Mouse (Mus musculus): Measurements from ENCODE around the gene Maml3. TPM values are rescaled to one million over a fixed set of nuclear protein-coding genes. Genes with fewer than 3 reads are reported as not detected.

Maml3 gene
- polyA plus RNA-seq, 1 experiment from 2014 or later = 5.1 TPM

GRCm38 (mm10) chr3:52016178-52016577 is 88.7 kb downstream of the Maml3 start:
- Histone ChIP-seq H3K4me1 (no peaks in the 10 kb centered on the region), H3K4me2 (no peak overlapping the region), H3K9ac (no peak overlapping the region), H3K4me3 (no peak overlapping the region), H3K27me3 (no peaks in the 10 kb centered on the region), H3K27ac (no peak overlapping the region), H3K36me3 (no peaks in the 10 kb centered on the region), H3K9me3 (no peaks in the 10 kb centered on the region)
- no peak for ATAC-seq (ENCODE audit: insufficient number of reproducible peaks, low FRiP score, low TSS enrichment, low read depth)
- WGBS = 95% methylated on average over 3 of the region's 3 CpGs

GRCm38 (mm10) chr3:52015556-52015955 is 89.3 kb downstream of the Maml3 start:
- H3K4me2 ChIP-seq = no peak overlapping the region
- no peaks in the 10 kb centered on the region for H3K9me3 ChIP-seq
- no peaks in the 10 kb centered on the region for H3K36me3 ChIP-seq
- 83% methylated on average over 1 of the region's 1 CpGs for WGBS
- H3K4me3 ChIP-seq = no peak overlapping the region
- no peak overlapping the region for H3K27ac ChIP-seq
- no peak for ATAC-seq (ENCODE audit: insufficient number of reproducible peaks, low FRiP score, low TSS enrichment, low read depth)
- H3K4me1 ChIP-seq = no peaks in the 10 kb centered on the region
- H3K9ac ChIP-seq = no peak overlapping the region
- H3K27me3 ChIP-seq = no peaks in the 10 kb centered on the region

GRCm38 (mm10) chr3:52011032-52011710 is 93.7 kb downstream of the Maml3 start:
- no peaks in the 10 kb centered on the region for H3K27me3 ChIP-seq
- no peak overlapping the region for H3K4me3 ChIP-seq
- no peak overlapping the region for H3K27ac ChIP-seq
- H3K9me3 ChIP-seq = no peaks in the 10 kb centered on the region
- WGBS = 61% methylated on average over 9 of the region's 9 CpGs
- no peak overlapping the region for H3K9ac ChIP-seq
- ATAC-seq (ENCODE audit: insufficient number of reproducible peaks, low FRiP score, low TSS enrichment, low read depth) = no peak
- H3K36me3 ChIP-seq = no peaks in the 10 kb centered on the region
- H3K4me1 ChIP-seq = peaks cover 14% of the 10 kb centered on the region; the same call in 1 of the 2 replicates
- H3K4me2 ChIP-seq = no peak overlapping the region

GRCm38 (mm10) chr3:52009321-52009720 is 95.6 kb downstream of the Maml3 start:
- H3K4me3 ChIP-seq = no peak overlapping the region
- no peaks in the 10 kb centered on the region for H3K9me3 ChIP-seq
- H3K4me1 ChIP-seq = peaks cover 14% of the 10 kb centered on the region; the same call in 1 of the 2 replicates
- no peak overlapping the region for H3K27ac ChIP-seq
- no peaks in the 10 kb centered on the region for H3K27me3 ChIP-seq
- H3K9ac ChIP-seq = no peak overlapping the region
- H3K4me2 ChIP-seq = no peak overlapping the region
- H3K36me3 ChIP-seq = no peaks in the 10 kb centered on the region
- WGBS = 26% methylated on average over 6 of the region's 6 CpGs
- ATAC-seq (ENCODE audit: insufficient number of reproducible peaks, low FRiP score, low TSS enrichment, low read depth) = no peak

GRCm38 (mm10) chr3:52007602-52008252 is 97.1 kb downstream of the Maml3 start:
- no peaks in the 10 kb centered on the region for H3K9me3 ChIP-seq
- no peaks in the 10 kb centered on the region for H3K27me3 ChIP-seq
- 0 out of 2 replicates have a peak overlapping the region, but pooled peaks have one; percentile 14 for H3K9ac ChIP-seq
- no peak for ATAC-seq (ENCODE audit: insufficient number of reproducible peaks, low FRiP score, low TSS enrichment, low read depth)
- H3K4me1 ChIP-seq = peaks cover 14% of the 10 kb centered on the region; the same call in 1 of the 2 replicates
- under 1% methylated on average over 20 of the region's 21 CpGs for WGBS
- peak overlapping the region; percentile 50; the same call in 1 of the 2 replicates for H3K27ac ChIP-seq
- peak overlapping the region; percentile 84 for H3K4me2 ChIP-seq
- H3K36me3 ChIP-seq = no peaks in the 10 kb centered on the region
- peak overlapping the region; percentile 48 for H3K4me3 ChIP-seq

GRCm38 (mm10) chr3:52006721-52007330 is 98.0 kb downstream of the Maml3 start:
- H3K4me2 ChIP-seq = peak overlapping the region; percentile 84
- 28% methylated on average over 9 of the region's 9 CpGs for WGBS
- H3K9me3 ChIP-seq = no peaks in the 10 kb centered on the region
- H3K4me3 ChIP-seq = peak overlapping the region; percentile 48
- no peaks in the 10 kb centered on the region for H3K36me3 ChIP-seq
- H3K27me3 ChIP-seq = no peaks in the 10 kb centered on the region
- H3K9ac ChIP-seq = no peak overlapping the region
- H3K27ac ChIP-seq = no peak overlapping the region
- no peak for ATAC-seq (ENCODE audit: insufficient number of reproducible peaks, low FRiP score, low TSS enrichment, low read depth)
- H3K4me1 ChIP-seq = peaks cover 14% of the 10 kb centered on the region; the same call in 1 of the 2 replicates

GRCm38 (mm10) chr3:52003663-52004062 is 101.2 kb downstream of the Maml3 start:
- H3K4me2 ChIP-seq = no peak overlapping the region
- WGBS = 83% methylated on average over 6 of the region's 6 CpGs
- peaks cover 14% of the 10 kb centered on the region; the same call in 1 of the 2 replicates for H3K4me1 ChIP-seq
- ATAC-seq (ENCODE audit: insufficient number of reproducible peaks, low FRiP score, low TSS enrichment, low read depth) = no peak
- no peaks in the 10 kb centered on the region for H3K9me3 ChIP-seq
- no peaks in the 10 kb centered on the region for H3K27me3 ChIP-seq
- no peak overlapping the region for H3K4me3 ChIP-seq
- no peak overlapping the region for H3K9ac ChIP-seq
- no peak overlapping the region for H3K27ac ChIP-seq
- no peaks in the 10 kb centered on the region for H3K36me3 ChIP-seq

- Histone ChIP-seq H3K27me3 (no peaks in the 10 kb centered on the region), H3K36me3 (no peaks in the 10 kb centered on the region), H3K4me1 (0 out of 2 replicates have a peak, but pooled peaks cover 3% of the 10 kb centered on the region), H3K27ac (no peak overlapping the region), H3K4me3 (no peak overlapping the region), H3K9me3 (no peaks in the 10 kb centered on the region), H3K4me2 (no peak overlapping the region), H3K9ac (no peak overlapping the region)
- no peak for ATAC-seq (ENCODE audit: insufficient number of reproducible peaks, low FRiP score, low TSS enrichment, low read depth)
- 83% methylated on average over 9 of the region's 9 CpGs for WGBS
Observed at GRCm38 (mm10) chr3:52001518-52001895, 103.4 kb downstream of the Maml3 start.

GRCm38 (mm10) chr3:52000871-52001517 is 103.9 kb downstream of the Maml3 start:
- Histone ChIP-seq H3K27me3 (no peaks in the 10 kb centered on the region), H3K4me3 (no peak overlapping the region), H3K36me3 (no peaks in the 10 kb centered on the region), H3K4me1 (no peaks in the 10 kb centered on the region), H3K9ac (no peak overlapping the region), H3K4me2 (no peak overlapping the region), H3K27ac (no peak overlapping the region), H3K9me3 (no peaks in the 10 kb centered on the region)
- ATAC-seq (ENCODE audit: insufficient number of reproducible peaks, low FRiP score, low TSS enrichment, low read depth) = no peak
- 83% methylated on average over 10 of the region's 10 CpGs for WGBS

GRCm38 (mm10) chr3:51999671-52000437 is 105.0 kb downstream of the Maml3 start:
- H3K4me1 ChIP-seq = no peaks in the 10 kb centered on the region
- no peaks in the 10 kb centered on the region for H3K36me3 ChIP-seq
- H3K4me2 ChIP-seq = no peak overlapping the region
- H3K27ac ChIP-seq = no peak overlapping the region
- no peaks in the 10 kb centered on the region for H3K9me3 ChIP-seq
- WGBS = 88% methylated on average over 21 of the region's 21 CpGs
- ATAC-seq (ENCODE audit: insufficient number of reproducible peaks, low FRiP score, low TSS enrichment, low read depth) = no peak
- H3K4me3 ChIP-seq = no peak overlapping the region
- H3K9ac ChIP-seq = no peak overlapping the region
- no peaks in the 10 kb centered on the region for H3K27me3 ChIP-seq
